Mouse (Mus musculus): ENCODE results near the gene Mcoln3.

DNA sequence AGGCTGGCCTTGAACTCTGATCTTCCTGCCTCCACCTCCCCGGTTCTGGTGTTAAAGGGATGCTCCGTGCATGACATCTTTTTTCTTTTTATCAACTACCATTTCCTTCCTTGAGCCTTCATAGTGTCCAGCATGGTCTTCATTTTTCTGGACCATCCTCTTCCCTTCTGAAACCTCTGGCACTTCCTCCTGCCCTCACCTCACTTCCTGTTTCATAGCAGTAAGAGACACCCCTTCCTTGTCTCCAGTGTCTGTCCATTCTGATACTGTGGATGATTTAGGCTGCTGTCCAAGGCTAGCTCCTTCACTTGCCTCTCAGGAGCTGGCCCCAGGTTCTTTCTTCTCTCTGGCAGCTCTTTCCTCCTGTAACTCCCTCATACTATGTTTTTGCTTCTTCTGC, 18.2 kb downstream of the Mcoln3 start:
- TF ChIP-seq POLR2A (IDR thresholded peaks at IDR 0.05; ENCODE audit: low read depth, low read length) (no peak), RAD21 (IDR thresholded peaks at IDR 0.05; ENCODE audit: low read depth, low read length) (no peak), ZC3H11A (IDR thresholded peaks at IDR 0.05; ENCODE audit: low read depth, low read length) (no peak), CTCF (conservative IDR thresholded peaks at IDR 0.05 in 1 of 2, IDR thresholded peaks at IDR 0.05 in 1 of 2; ENCODE audit: low read depth in 2 of 2, low read length in 2 of 2) (no peak), EP300 (IDR thresholded peaks at IDR 0.05; ENCODE audit: low read length) (no peak), NELFE (IDR thresholded peaks at IDR 0.05; ENCODE audit: low read depth, low read length) (no peak), TBP (conservative IDR thresholded peaks at IDR 0.05; ENCODE audit: low read depth, low read length) (no peak), CHD1 (IDR thresholded peaks at IDR 0.05; ENCODE audit: low read depth, low read length) (no peak)
